Mouse (Mus musculus): ENCODE measurements around the gene Hoxa13. TPM values are rescaled to one million over a fixed set of nuclear protein-coding genes. Genes with fewer than 3 reads are reported as not detected.

Hoxa13 gene
- polyA plus RNA-seq, 1 experiment from 2014 or later: not detected

DNA sequence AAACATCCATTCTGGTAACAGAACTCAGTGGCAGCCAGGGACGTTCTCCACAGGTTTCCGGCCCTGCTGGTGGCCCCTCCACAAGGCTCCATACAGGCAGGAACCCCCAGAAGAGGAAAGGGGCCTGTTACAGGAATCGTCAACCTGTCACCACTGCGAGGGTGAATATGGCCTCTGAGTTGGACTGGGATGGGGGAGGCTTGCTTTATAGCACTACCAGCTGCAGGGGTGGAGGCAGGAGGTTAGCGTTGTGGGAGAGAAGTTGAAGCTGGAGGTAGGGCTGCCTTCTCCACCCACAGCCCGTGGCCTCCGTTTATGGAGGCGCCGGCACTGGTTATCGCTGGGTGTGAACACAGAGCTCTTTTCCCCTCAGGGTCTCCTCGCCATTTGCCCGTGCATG, 20.4 kb upstream of the Hoxa13 start:
- no peak for DNase-seq (ENCODE audit: extremely low spot score, low spot score)
- H3K27me3 ChIP-seq (ENCODE audit: poor library complexity, severe bottlenecking): peaks cover 89% of the 10 kb centered on the region

DNA sequence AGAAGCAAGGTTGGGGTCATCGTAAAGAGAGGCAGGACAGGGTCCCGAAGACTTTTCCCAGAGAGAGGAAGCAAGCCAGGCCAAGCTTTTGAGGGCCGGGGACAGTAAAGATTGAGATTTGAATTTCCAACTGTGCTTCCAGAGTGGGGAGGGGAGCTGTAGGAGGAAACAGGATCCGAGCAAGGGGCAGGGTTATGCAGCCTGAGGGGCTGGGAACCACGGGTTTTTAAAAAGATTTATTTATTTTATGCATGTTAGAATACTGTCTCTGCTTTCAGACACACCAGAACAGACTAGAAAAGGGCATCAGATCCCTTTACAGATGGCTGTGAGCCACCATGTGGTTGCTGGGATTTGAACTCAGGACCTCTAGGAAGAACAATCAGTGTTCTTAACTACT, 16.2 kb upstream of the Hoxa13 start:
- WGBS: 9% methylated on average over 5 of the region's 5 CpGs
- H3K4me3 ChIP-seq: no peak overlapping the region
- H3K4me1 ChIP-seq: no peaks in the 10 kb centered on the region
- H3K9me3 ChIP-seq: no peaks in the 10 kb centered on the region
- H3K27ac ChIP-seq: no peak overlapping the region
- no peaks in the 10 kb centered on the region for H3K36me3 ChIP-seq (replicated peaks)
- peaks cover 99% of the 10 kb centered on the region for H3K27me3 ChIP-seq (ENCODE audit: poor library complexity, severe bottlenecking)
- no peak for DNase-seq (ENCODE audit: extremely low spot score, low spot score)

More for the DNA sequence above, 20.4 kb upstream of the Hoxa13 start:
- WGBS: 75% methylated on average over 12 of the region's 12 CpGs
- Histone ChIP-seq H3K4me3 (no peak overlapping the region), H3K27ac (no peak overlapping the region), H3K9me3 (no peaks in the 10 kb centered on the region), H3K4me1 (no peaks in the 10 kb centered on the region), H3K36me3 (replicated peaks) (no peaks in the 10 kb centered on the region)

DNA sequence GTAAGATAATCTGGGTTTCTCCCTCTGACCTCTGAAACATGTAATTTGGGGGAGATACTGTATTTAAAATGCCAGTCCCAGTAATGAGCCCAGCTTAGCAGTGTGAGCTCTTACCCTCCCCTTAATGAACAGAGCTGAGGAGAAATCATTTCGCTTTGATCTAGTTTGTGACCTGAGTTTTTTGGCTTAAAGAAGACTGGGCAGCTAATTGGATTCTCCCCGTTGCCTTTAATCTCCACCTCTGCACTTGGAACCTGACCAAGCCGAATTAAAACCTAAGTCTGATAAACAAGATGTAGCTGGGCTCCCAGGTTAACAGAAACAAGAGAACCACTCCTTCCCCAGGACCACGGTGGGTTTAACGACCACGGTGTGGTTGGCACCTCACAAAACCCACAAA, 15.7 kb upstream of the Hoxa13 start:
- Histone ChIP-seq H3K9me3 (no peaks in the 10 kb centered on the region), H3K27me3 (ENCODE audit: poor library complexity, severe bottlenecking) (peaks cover 99% of the 10 kb centered on the region), H3K27ac (no peak overlapping the region), H3K36me3 (replicated peaks) (no peaks in the 10 kb centered on the region), H3K4me1 (no peaks in the 10 kb centered on the region), H3K4me3 (no peak overlapping the region)
- no peak for DNase-seq (ENCODE audit: extremely low spot score, low spot score)
- WGBS: 1% methylated on average over 6 of the region's 6 CpGs

DNA sequence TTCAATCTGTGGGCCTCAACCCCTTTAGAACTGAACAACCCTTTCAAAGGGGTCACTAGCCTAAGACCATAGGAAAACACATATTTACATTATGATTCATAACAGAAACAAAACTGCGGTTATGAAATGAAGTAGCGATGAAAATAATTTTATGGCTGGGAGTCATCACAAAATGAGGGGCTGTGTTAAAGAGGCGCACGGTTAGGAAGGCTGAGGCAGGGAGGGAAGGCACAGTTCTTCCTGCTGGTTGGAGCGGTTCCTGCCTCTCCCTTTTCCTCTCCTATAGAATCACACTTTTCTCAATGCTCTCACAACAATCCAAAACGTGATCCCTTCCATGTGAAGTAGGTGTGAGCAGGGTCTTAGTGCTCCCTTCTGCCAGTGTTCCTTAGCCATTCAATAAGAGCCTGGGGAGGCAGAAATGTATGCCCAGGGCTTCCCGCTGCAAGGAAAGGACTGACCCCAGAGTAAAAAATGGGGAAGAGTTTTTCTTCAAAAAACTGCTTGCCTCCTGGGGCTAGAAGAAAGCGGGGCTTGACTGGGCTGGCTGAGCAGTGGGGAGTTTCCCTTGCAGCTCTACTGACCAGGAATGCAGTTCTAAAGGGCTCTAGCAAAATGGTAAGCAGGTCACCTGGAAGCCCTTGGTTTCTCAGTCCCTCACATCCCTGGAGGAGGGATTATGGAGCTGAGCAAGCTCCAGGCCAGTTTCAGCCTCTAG, 15.0 kb upstream of the Hoxa13 start:
- H3K4me3 ChIP-seq: no peak overlapping the region
- H3K27me3 ChIP-seq (ENCODE audit: poor library complexity, severe bottlenecking): peaks cover 99% of the 10 kb centered on the region
- no peaks in the 10 kb centered on the region for H3K4me1 ChIP-seq
- no peaks in the 10 kb centered on the region for H3K36me3 ChIP-seq (replicated peaks)
- WGBS: 6% methylated on average over 8 of the region's 8 CpGs
- H3K27ac ChIP-seq: no peak overlapping the region
- H3K9me3 ChIP-seq: no peaks in the 10 kb centered on the region
- no peak for DNase-seq (ENCODE audit: extremely low spot score, low spot score)

DNA sequence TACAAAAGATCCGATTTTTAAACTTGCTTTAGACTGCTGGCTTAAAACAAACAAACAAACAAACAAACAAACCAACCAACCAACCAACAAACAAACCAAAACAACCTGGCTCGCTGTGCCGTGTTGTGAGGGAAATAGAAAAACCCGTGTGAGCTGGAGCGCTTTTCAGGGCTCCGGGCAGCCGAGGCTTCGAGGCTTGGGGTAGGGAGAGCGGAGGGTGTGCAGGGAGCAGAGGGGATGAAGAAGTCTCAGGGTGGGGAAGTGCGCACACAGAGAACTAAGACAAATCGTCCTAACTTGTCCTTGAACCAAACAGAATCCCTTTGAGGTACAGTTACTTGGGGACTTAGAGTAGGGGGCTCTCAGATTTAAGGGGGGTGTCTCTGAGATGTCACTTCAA, 13.9 kb upstream of the Hoxa13 start:
- H3K9me3 ChIP-seq: no peaks in the 10 kb centered on the region
- no peak for DNase-seq (ENCODE audit: extremely low spot score, low spot score)
- no peaks in the 10 kb centered on the region for H3K4me1 ChIP-seq
- peaks cover 99% of the 10 kb centered on the region for H3K27me3 ChIP-seq (ENCODE audit: poor library complexity, severe bottlenecking)
- H3K27ac ChIP-seq: no peak overlapping the region
- WGBS: under 1% methylated on average over 11 of the region's 11 CpGs
- H3K36me3 ChIP-seq (replicated peaks): no peaks in the 10 kb centered on the region
- H3K4me3 ChIP-seq: no peak overlapping the region

DNA sequence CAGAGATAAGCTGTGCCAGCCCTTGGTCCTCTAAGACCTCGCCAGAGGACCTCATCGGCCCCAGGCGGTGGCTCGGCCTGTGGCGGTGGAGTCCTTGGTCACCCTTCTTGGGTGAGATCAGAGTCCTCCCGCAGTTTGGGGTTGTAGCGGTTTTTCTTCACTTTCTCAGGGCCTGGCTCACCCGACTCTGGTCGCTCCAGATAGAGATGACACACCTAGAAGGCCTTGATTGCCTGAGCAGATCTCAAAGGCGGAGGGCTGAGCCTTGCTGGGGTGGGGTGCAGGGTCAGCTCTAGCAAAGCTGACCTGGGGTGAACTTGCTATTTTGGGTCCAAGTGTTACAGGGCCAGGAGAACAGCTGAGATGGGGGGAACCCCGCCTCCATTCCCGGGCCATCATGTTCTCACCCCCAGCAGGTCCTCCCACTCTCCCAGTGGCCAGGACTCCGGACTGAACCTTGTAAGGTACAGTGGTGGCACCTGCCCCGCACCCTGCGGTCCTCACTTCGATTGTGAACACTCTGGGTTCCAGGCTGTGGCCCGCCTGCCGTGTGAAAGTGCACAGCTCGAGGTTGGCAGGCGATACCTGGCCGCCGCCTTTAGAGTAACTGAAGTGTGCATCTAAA, 13.1 kb upstream of the Hoxa13 start:
- Histone ChIP-seq H3K4me1 (no peaks in the 10 kb centered on the region), H3K4me3 (no peak overlapping the region), H3K36me3 (replicated peaks) (no peaks in the 10 kb centered on the region), H3K27ac (no peak overlapping the region), H3K27me3 (ENCODE audit: poor library complexity, severe bottlenecking) (peaks cover 100% of the 10 kb centered on the region), H3K9me3 (no peaks in the 10 kb centered on the region)
- no peak for DNase-seq (ENCODE audit: extremely low spot score, low spot score)
- WGBS: 2% methylated on average over 22 of the region's 22 CpGs

DNA sequence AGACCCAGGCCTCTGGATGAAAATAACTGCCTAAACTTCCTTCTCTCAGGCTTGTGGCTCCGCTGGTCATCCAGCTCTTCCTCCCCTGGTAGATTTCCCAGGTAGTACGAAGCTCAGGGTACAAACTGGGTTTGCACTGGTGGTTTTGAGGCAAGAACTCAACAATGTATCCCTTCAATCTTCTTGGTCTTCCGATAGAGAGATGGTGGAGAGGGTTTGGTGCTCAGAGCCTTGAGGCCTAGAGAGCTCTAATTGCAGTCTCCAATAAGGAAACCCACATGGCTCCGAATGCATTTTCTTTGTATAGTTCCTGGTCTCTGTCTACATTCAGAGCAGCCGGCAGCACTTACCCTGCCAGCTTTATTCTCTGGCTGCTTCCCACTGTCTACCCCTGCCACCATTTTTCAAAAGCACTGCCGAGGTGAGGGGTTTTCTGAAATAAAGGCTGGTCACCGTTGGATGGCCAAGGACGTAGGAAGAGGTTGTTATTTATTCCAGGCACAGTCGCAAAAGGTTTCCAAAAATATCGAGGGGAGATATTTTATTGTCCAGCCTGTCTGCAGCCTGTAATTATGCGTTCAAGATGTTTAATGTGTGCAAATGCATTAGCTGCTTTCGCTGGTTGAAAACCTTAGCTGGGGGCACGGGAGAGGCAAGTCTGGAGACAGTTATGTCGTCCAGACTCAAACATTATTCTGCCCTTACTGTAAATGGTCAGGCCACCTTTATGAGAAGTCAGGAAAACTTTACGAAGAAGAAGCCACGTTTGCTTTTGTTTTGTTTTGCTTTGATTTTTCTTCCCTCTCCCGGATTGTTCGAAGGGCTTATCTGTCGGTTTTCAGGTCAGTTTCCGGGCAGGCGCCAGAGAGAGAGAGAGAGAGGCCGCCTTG, 12.3 kb upstream of the Hoxa13 start:
- H3K36me3 ChIP-seq (replicated peaks): no peaks in the 10 kb centered on the region
- 3% methylated on average over 22 of the region's 22 CpGs for WGBS
- no peaks in the 10 kb centered on the region for H3K4me1 ChIP-seq
- H3K27me3 ChIP-seq (ENCODE audit: poor library complexity, severe bottlenecking): peaks cover 100% of the 10 kb centered on the region
- no peak for DNase-seq (ENCODE audit: extremely low spot score, low spot score)
- no peaks in the 10 kb centered on the region for H3K9me3 ChIP-seq
- H3K4me3 ChIP-seq: no peak overlapping the region
- no peak overlapping the region for H3K27ac ChIP-seq

DNA sequence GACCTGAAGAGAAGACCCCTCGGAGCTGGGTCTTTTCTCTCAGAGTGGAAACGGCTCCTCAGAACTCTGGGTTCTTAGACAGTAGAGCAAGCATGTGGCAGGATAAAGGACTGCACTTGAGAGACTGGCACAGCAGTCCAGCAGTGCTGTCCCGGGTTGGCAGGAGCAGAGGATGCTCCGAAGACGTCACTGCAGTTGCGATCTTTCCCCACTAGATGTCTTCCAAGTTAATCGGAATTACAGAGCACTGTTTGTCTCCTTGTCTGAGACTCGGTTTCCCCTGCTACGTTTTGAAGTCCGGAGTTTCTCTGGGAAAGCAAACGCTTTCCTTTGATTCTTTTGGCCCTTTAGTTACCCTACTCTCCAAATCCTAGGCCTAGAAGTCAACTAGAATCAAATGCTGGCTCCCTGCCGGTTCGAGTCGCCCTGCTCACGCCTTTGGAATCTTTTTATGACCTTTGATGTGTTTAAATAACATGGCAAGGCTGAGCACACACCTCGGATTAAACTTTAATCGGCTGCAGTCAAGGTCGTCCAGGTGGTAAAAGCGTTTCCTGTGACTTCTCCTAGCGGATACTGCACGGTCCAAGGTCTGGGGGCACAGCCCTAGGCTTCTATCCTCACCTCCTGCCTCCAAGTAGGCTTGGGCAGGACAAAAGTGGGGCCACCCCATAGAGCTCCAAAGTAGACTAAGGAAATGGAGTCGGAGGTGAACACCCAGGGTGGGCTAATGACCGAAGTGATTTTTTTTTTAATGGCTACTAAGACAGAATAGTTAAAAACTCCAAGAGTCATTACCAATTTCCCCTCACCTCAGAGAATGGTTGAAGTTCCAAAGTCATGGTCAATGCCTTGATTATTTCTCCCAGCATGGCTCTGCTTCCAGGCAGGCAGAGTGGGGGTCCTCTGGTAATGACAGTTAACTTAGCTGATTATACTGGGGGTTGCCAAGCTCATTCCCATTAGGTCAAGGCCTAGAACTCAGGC, 10.1 kb upstream of the Hoxa13 start:
- Histone ChIP-seq H3K4me1 (no peaks in the 10 kb centered on the region), H3K36me3 (replicated peaks) (no peaks in the 10 kb centered on the region), H3K4me3 (no peak overlapping the region), H3K27me3 (ENCODE audit: poor library complexity, severe bottlenecking) (peaks cover 100% of the 10 kb centered on the region), H3K27ac (no peak overlapping the region), H3K9me3 (no peaks in the 10 kb centered on the region)
- no peak for DNase-seq (ENCODE audit: extremely low spot score, low spot score)
- 5% methylated on average over 23 of the region's 23 CpGs for WGBS

DNA sequence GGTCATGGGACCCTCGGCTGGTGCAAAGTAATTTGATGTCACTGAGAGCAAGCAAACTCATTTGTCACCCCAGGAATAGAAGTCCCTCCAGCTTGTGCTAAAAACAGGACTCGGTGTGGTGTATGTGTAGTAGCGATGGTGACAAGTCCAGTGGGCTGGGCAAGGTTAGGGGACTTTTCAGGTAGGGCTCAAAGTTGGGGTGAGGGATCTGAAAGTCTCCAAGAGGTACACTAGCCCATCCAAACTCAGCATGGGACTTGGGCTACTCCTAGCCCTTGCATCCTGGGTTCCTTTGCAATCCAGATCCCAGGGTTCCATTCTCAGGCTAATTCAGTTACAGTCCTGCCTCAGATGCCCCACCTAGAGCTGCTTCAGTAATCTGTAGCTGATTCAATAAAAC, 8.1 kb upstream of the Hoxa13 start:
- H3K27ac ChIP-seq: no peak overlapping the region

DNA sequence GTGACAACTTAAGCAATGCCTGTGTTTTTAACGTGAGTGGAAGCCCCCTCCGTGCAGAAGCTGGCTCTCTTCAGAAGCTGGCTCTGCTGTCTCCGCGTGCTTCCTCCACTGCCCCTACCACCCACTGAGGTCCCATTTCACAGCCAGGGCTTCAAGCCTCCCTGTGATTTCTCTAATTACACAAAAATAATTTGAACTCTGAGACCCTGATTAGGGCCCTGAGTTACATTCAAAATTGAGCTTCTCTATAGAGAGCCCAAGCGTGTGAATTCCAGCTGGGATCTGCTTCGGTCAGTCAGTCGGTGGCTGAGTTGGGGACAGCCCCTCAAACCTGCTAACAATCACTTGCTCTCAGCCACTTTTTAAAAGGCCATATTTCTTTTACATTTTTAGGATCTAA, 7.7 kb upstream of the Hoxa13 start:
- no peak overlapping the region for H3K27ac ChIP-seq
- no peaks in the 10 kb centered on the region for H3K36me3 ChIP-seq (replicated peaks)
- H3K9me3 ChIP-seq: no peaks in the 10 kb centered on the region
- peaks cover 100% of the 10 kb centered on the region for H3K27me3 ChIP-seq (ENCODE audit: poor library complexity, severe bottlenecking)
- no peak overlapping the region for H3K4me3 ChIP-seq
- no peak for DNase-seq (ENCODE audit: extremely low spot score, low spot score)
- WGBS: 1% methylated on average over 7 of the region's 7 CpGs
- H3K4me1 ChIP-seq: no peaks in the 10 kb centered on the region

More for the DNA sequence above, 8.1 kb upstream of the Hoxa13 start:
- Histone ChIP-seq H3K4me1 (no peaks in the 10 kb centered on the region), H3K4me3 (no peak overlapping the region), H3K36me3 (replicated peaks) (no peaks in the 10 kb centered on the region), H3K27me3 (ENCODE audit: poor library complexity, severe bottlenecking) (peaks cover 100% of the 10 kb centered on the region), H3K9me3 (no peaks in the 10 kb centered on the region)
- 4% methylated on average over 3 of the region's 3 CpGs for WGBS
- DNase-seq (ENCODE audit: extremely low spot score, low spot score): peak; percentile 15

DNA sequence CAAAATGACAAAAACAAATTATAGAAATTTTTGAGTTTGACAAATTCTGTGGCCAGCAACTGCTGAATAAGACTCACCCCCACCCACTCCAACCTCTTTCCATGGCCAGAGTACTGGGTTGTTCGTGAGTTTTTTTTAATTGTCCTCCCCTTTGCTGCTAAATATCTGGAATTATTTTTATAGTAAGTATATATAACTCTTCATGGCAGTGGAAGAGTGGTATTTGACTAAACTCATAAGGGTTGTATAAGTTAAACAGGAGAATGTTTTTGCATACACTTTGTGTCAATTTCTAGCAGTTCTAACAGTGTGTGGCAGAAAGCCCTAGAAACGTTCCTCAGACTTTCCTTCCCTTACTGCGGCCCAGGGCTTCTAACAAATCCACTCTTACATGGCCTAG, 7.0 kb upstream of the Hoxa13 start:
- Histone ChIP-seq H3K36me3 (replicated peaks) (no peaks in the 10 kb centered on the region), H3K27me3 (ENCODE audit: poor library complexity, severe bottlenecking) (peaks cover 100% of the 10 kb centered on the region), H3K4me3 (no peak overlapping the region), H3K27ac (no peak overlapping the region), H3K4me1 (no peaks in the 10 kb centered on the region), H3K9me3 (no peaks in the 10 kb centered on the region)
- no peak for DNase-seq (ENCODE audit: extremely low spot score, low spot score)
- WGBS: 9% methylated on average over 3 of the region's 3 CpGs

DNA sequence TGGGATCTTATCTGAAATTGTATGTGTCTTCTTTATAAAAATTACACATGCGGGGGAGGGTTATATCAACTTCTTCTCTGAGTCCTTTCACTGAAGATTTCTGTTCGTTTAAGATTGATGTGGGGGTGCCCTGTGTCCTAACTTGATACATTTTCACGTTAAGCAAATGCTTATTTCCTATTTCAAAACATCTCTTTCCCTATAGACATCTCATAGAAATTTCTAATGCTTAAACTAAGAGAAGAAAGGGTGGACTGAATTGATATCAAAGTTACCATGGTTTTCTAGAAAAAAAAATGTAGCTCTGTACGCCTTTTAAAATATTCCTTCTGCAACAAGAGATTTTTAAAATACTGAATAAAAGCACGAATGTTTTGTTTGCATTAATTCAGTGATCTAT, 6.5 kb upstream of the Hoxa13 start:
- 17% methylated on average over 5 of the region's 5 CpGs for WGBS

More for the DNA sequence above, 6.5 kb upstream of the Hoxa13 start:
- DNase-seq (ENCODE audit: extremely low spot score, low spot score): no peak
- no peaks in the 10 kb centered on the region for H3K9me3 ChIP-seq
- no peaks in the 10 kb centered on the region for H3K4me1 ChIP-seq
- no peak overlapping the region for H3K4me3 ChIP-seq
- H3K27me3 ChIP-seq (ENCODE audit: poor library complexity, severe bottlenecking): peaks cover 100% of the 10 kb centered on the region
- H3K27ac ChIP-seq: no peak overlapping the region
- H3K36me3 ChIP-seq (replicated peaks): no peaks in the 10 kb centered on the region

Measured in forebrain, embryonic 10.5 days (tissue).